Mouse (Mus musculus): ENCODE data around the gene Chic1. TPM values are rescaled to one million over a fixed set of nuclear protein-coding genes. Genes with fewer than 3 reads are reported as not detected.

Chic1 gene
- 0.08 and 0.20 TPM in 2 replicates for polyA plus RNA-seq (2015; fragmentation: Nextera tagmentation; extraction: Ambion mirVana)

DNA sequence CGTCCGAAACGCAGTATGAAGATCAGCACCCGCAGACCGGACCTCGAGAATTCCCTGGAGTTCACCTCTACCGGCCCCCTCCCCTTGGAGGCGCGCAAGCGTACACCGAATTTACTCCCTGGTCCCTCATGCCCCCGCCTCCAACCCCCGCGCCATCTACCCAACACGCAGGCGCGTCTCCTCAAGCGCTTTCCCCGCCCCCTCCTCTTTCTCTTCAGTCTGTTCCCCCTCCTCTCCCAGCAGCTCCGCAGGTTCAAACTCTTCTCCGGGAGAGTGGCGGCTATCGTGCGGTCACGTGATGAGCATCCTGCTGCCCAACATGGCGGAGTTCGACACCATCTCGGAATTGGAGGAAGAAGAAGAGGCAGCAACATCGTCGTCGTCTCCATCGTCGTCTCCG, at the start of gene Chic1:
Gene Chic1, plus strand, starts transcription at position 190 of the 400 bp plus-strand sequence.
- Histone ChIP-seq H3K4me1 (ENCODE audit: insufficient read depth) (no peaks in the 10 kb centered on the region), H3K36me3 (replicated peaks; ENCODE audit: insufficient read depth, low read length) (no peaks in the 10 kb centered on the region), H3K9me3 (ENCODE audit: low read length) (no peaks in the 10 kb centered on the region), H3K9ac (replicated peaks) (no peak within 1 kb of the TSS), H3K4me2 (ENCODE audit: low read depth, low read length) (peak within 1 kb of the TSS; percentile 69), H3K27me3 (ENCODE audit: insufficient read depth, low read length) (peaks cover 19% of the 10 kb centered on the region; the same call in 1 of the 2 replicates), H3K27ac (ENCODE audit: low read depth) (no peak within 1 kb of the TSS), H3K4me3 (ENCODE audit: low read depth, low read length) (peak within 1 kb of the TSS; percentile 49)
- DNase-seq (peak; percentile 43), ATAC-seq (0 out of 2 replicates have a peak, but pooled peaks have one; percentile 29)
- TF ChIP-seq EP300 (IDR thresholded peaks at IDR 0.05; ENCODE audit: low read depth) (no peak), CTCF (IDR thresholded peaks at IDR 0.05; ENCODE audit: low read depth) (no peak)
- 17% methylated on average over 34 of the region's 34 CpGs for WGBS (ENCODE audit: insufficient replicate concordance)

DNA sequence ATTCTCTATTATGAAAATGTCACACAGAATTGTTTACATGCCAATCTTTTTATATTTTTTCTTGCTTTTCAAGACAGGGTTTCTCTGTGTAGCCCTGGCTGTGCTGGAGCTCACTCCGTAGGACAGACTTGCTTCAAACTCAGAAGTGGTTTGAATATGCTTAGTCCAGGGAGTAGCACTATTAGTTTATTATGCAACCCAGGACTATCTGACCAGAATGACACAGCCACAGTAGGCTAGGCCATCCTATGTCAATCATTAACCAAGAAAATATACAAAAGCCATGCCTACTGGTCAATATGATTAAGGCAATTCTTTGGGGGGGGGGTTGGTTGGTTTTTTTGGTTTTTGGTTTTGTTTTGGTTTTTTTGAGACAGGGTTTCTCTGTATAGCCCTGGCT, 48.0 kb upstream of the Chic1 start:
- H3K9ac ChIP-seq (replicated peaks) = no peak overlapping the region
- peak; percentile 71 for ATAC-seq
- H3K27me3 ChIP-seq (ENCODE audit: insufficient read depth, low read length) = no peaks in the 10 kb centered on the region
- no peak for DNase-seq
- H3K4me3 ChIP-seq (ENCODE audit: low read depth, low read length) = no peak overlapping the region
- H3K4me2 ChIP-seq (ENCODE audit: low read depth, low read length) = no peak overlapping the region
- H3K4me1 ChIP-seq (ENCODE audit: insufficient read depth) = no peaks in the 10 kb centered on the region
- WGBS (ENCODE audit: insufficient replicate concordance) = 59% methylated on average over 1 of the region's 1 CpGs
- TF ChIP-seq EP300 (IDR thresholded peaks at IDR 0.05; ENCODE audit: low read depth) (no peak), CTCF (IDR thresholded peaks at IDR 0.05; ENCODE audit: low read depth) (no peak)
- no peaks in the 10 kb centered on the region for H3K36me3 ChIP-seq (replicated peaks; ENCODE audit: insufficient read depth, low read length)
- no peaks in the 10 kb centered on the region for H3K9me3 ChIP-seq (ENCODE audit: low read length)
- no peak overlapping the region for H3K27ac ChIP-seq (ENCODE audit: low read depth)

- no peak for ATAC-seq
- 76% methylated on average over 3 of the region's 3 CpGs for WGBS (ENCODE audit: insufficient replicate concordance)
These were observed 44.6 kb upstream of the Chic1 start for GRCm38 (mm10) chrX:103311723-103312122.

DNA sequence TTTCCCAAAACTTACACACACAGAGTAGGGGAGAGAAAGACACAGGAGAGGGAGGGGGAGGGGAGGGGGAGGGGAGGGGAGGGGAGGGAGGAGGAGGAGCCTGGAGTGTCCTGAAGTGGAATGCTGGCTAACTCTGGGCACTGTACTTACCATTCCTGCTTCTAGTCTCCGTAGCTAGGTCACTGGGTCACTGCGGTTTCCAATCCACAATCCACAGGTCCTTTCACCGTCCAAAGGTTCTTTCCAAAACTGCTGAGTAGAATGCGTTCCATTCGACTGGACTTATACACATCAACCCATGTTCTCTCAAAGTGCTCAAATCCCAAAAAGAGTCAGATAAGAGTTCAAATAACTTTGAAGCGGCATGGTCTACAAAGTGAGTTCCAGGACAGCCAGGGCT, 42.1 kb upstream of the Chic1 start:
- WGBS (ENCODE audit: insufficient replicate concordance) = 62% methylated on average over 6 of the region's 6 CpGs
- Histone ChIP-seq H3K27me3 (ENCODE audit: insufficient read depth, low read length) (peaks cover 4% of the 10 kb centered on the region; the same call in 1 of the 2 replicates), H3K36me3 (replicated peaks; ENCODE audit: insufficient read depth, low read length) (no peaks in the 10 kb centered on the region), H3K9me3 (ENCODE audit: low read length) (no peaks in the 10 kb centered on the region), H3K4me3 (ENCODE audit: low read depth, low read length) (no peak overlapping the region), H3K4me2 (ENCODE audit: low read depth, low read length) (no peak overlapping the region), H3K27ac (ENCODE audit: low read depth) (no peak overlapping the region), H3K9ac (replicated peaks) (no peak overlapping the region), H3K4me1 (ENCODE audit: insufficient read depth) (no peaks in the 10 kb centered on the region)
- DNase-seq = no peak
- TF ChIP-seq CTCF (IDR thresholded peaks at IDR 0.05; ENCODE audit: low read depth) = no peak
- no peak for TF ChIP-seq EP300 (IDR thresholded peaks at IDR 0.05; ENCODE audit: low read depth)
- no peak for ATAC-seq

More at GRCm38 (mm10) chrX:103311723-103312122, 44.6 kb upstream of the Chic1 start:
- Histone ChIP-seq H3K27ac (ENCODE audit: low read depth) (no peak overlapping the region), H3K9ac (replicated peaks) (no peak overlapping the region), H3K4me1 (ENCODE audit: insufficient read depth) (no peaks in the 10 kb centered on the region), H3K36me3 (replicated peaks; ENCODE audit: insufficient read depth, low read length) (no peaks in the 10 kb centered on the region), H3K9me3 (ENCODE audit: low read length) (no peaks in the 10 kb centered on the region), H3K4me3 (ENCODE audit: low read depth, low read length) (no peak overlapping the region), H3K27me3 (ENCODE audit: insufficient read depth, low read length) (no peaks in the 10 kb centered on the region), H3K4me2 (ENCODE audit: low read depth, low read length) (no peak overlapping the region)
- no peak for DNase-seq
- TF ChIP-seq CTCF (IDR thresholded peaks at IDR 0.05; ENCODE audit: low read depth) (no peak), EP300 (IDR thresholded peaks at IDR 0.05; ENCODE audit: low read depth) (no peak)

- H3K4me1 ChIP-seq (ENCODE audit: insufficient read depth) = no peaks in the 10 kb centered on the region
- no peak within 1 kb of the TSS for H3K4me3 ChIP-seq (ENCODE audit: low read depth, low read length)
- no peak within 1 kb of the TSS for H3K4me2 ChIP-seq (ENCODE audit: low read depth, low read length)
- no peaks in the 10 kb centered on the region for H3K9me3 ChIP-seq (ENCODE audit: low read length)
- H3K27me3 ChIP-seq (ENCODE audit: insufficient read depth, low read length) = peaks cover 28% of the 10 kb centered on the region
- WGBS (ENCODE audit: insufficient replicate concordance) = 23% methylated on average over 13 of the region's 13 CpGs
- no peak within 1 kb of the TSS for H3K9ac ChIP-seq (replicated peaks)
- H3K27ac ChIP-seq (ENCODE audit: low read depth) = no peak within 1 kb of the TSS
- no peak for TF ChIP-seq CTCF (IDR thresholded peaks at IDR 0.05; ENCODE audit: low read depth)
- TF ChIP-seq EP300 (IDR thresholded peaks at IDR 0.05; ENCODE audit: low read depth) = no peak
- DNase-seq = no peak
- ATAC-seq = no peak
- no peaks in the 10 kb centered on the region for H3K36me3 ChIP-seq (replicated peaks; ENCODE audit: insufficient read depth, low read length)
These were observed 35.1 kb upstream of the Chic1 start, which contains the start of gene Cdx4 for GRCm38 (mm10) chrX:103321146-103321545. Gene Cdx4 (plus strand): TSS chrX:103321398.

DNA sequence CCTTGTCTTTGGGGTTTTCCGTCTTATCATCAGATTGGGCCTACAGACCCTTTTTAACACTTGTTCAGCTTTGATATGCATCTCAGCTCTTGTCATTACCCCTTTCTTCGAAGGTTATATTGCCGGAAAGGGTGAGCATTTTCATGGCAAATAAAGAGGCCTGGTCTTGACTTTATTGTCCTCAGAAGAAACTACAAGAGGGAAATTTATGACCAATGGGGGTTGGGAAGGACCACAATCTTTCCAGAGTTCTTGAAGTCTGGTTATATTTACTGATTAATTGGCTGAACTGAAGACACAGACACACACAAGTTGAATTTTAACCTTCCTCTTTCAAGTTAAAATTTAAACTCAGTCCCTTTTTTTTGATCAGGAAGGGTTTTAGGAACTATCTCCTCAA, 30.4 kb upstream of the Chic1 start:
- no peak for TF ChIP-seq EP300 (IDR thresholded peaks at IDR 0.05; ENCODE audit: low read depth)
- no peak for TF ChIP-seq CTCF (IDR thresholded peaks at IDR 0.05; ENCODE audit: low read depth)
- peaks cover 35% of the 10 kb centered on the region for H3K27me3 ChIP-seq (ENCODE audit: insufficient read depth, low read length)
- WGBS (ENCODE audit: insufficient replicate concordance) = 54% methylated on average over 3 of the region's 3 CpGs
- H3K9ac ChIP-seq (replicated peaks) = no peak overlapping the region
- no peak overlapping the region for H3K4me2 ChIP-seq (ENCODE audit: low read depth, low read length)
- no peaks in the 10 kb centered on the region for H3K9me3 ChIP-seq (ENCODE audit: low read length)
- H3K4me3 ChIP-seq (ENCODE audit: low read depth, low read length) = no peak overlapping the region
- H3K36me3 ChIP-seq (replicated peaks; ENCODE audit: insufficient read depth, low read length) = no peaks in the 10 kb centered on the region
- H3K4me1 ChIP-seq (ENCODE audit: insufficient read depth) = no peaks in the 10 kb centered on the region
- DNase-seq (no peak), ATAC-seq (no peak)
- no peak overlapping the region for H3K27ac ChIP-seq (ENCODE audit: low read depth)
